Mouse (Mus musculus): ENCODE measurements around the gene Rangrf.
"Not testable (repeated sequence)": the region's sequence is repeated elsewhere in the genome, so short reads cannot be mapped to it uniquely, and the experiment has no call there.

The Rangrf gene

DNA sequence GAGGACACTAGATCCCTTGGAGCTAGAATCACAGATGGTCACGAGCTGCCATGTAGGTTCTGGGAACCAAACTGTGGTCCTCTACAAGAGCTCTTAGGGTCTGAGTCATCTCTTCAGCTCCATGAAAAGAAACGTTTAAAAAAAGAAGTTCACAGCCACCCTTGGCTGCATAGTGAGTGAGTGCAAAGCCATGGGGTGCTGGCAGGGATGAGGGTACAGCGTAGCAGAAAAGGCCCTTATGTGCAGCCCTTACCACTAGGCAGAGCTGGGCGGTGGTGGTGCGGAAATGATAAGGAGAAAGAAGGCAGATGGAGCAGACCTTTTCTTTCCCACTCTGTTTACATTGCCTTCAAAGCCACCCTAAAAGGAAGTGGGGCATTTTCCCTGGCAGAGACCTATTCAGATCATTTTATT lies 4.3 kb upstream of the Rangrf start:
- no peak for DNase-seq (ENCODE audit: low read depth, low spot score)

- DNase-seq (ENCODE audit: low read depth, low spot score), result no peak
These were observed 616 bp upstream of the Rangrf start for GRCm38 (mm10) chr11:68975601-68976000.

DNA sequence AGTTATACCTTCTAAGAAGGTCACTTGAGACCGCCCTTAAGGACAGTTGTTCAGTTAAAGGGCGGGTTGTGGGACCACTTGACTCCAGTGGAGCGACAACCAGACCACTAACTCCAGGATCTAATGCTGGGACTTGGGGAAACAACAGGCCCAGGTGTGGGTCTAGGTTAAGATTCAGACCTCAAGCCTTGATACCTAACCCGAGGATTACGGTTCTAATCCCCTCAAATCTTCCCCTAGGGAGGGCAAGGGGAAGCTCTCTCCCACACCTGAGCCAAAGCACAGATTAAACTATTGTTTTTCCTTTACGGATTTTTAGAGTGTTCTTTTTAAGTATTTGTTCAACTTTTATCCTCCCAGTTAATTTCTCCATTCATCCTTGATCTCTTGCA lies 930 bp downstream of the Rangrf start:
- no peak for DNase-seq (ENCODE audit: low read depth, low spot score)

- peak; percentile 87 for DNase-seq (ENCODE audit: low read depth, low spot score)
These were observed 1.5 kb downstream of the Rangrf start for GRCm38 (mm10) chr11:68973250-68974058.

DNA sequence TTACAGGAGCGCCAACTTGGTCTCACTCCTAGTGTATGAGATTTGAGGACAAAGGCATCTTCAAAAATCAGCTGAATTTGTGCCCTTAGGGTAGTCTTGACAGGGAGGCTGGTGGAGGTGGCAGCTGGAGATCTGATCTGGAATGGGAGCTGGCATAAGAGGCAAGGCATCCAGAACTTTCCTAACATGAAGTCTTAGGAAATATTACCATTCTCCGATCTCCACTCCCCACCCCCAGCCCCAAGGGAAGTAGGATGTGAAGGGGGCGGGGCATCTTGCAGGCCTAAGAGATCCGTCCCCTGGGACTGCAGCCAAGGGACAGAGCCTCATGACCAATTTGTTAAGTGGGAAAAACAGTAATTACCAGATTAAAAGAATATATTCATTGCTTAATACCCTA lies 4.8 kb downstream of the Rangrf start:
- DNase-seq (ENCODE audit: low read depth, low spot score), result no peak

DNA sequence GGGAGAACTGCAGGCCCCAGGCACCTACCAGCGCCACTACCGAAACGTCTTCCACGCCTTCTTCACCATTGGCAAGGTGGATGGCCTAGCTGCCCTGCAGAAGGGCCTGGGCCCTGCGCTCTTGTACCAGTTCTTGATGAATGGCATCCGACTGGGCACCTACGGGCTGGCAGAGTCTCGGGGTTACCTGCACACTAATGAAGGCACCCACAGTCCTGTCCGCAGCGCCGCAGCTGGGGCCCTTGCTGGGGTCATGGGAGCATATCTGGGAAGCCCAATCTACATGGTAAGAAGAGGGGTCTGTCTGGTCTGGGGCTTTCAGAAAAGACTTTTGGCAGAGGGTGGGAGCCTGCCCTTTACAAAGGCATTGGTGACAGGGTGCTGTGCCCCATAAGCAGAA lies 6.2 kb downstream of the Rangrf start:
- DNase-seq (ENCODE audit: low read depth, low spot score), result no peak

GRCm38 (mm10) chr11:68967337-68968282 lies 7.4 kb downstream of the Rangrf start, which contains the start of gene Slc25a35:
Gene Slc25a35 (plus strand): TSS chr11:68968131.
- DNase-seq (ENCODE audit: low read depth, low spot score), result peak; percentile 85

DNA sequence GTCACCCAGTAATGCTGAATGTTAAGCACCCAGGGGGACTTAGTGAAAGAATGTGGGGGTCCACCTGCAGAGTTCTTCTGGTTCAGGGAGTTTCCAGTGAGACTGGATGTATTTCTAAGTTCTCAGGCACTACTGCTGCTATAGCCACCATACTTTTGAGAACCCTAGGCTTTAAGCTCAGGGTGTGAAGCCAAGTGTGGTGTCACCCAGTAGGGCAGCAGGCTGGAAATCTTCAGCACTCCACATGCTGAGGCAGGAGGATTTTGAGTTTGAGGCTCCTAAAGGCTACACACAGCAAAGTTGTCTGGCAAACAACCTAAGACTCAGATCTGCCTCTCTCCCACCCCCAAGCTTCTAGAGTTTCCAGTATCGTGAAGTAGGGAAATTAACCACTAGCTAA lies 8.4 kb downstream of the Rangrf start:
- no peak for DNase-seq (ENCODE audit: low read depth, low spot score)

- no peak for DNase-seq (ENCODE audit: low read depth, low spot score)
These were observed 9.1 kb downstream of the Rangrf start for GRCm38 (mm10) chr11:68965845-68966244.

- DNase-seq (ENCODE audit: low read depth, low spot score), result no peak
These were observed 9.9 kb downstream of the Rangrf start for GRCm38 (mm10) chr11:68965050-68965449.

- DNase-seq (ENCODE audit: low read depth, low spot score), result no peak
These were observed 11.6 kb downstream of the Rangrf start for GRCm38 (mm10) chr11:68963405-68963804.

DNA sequence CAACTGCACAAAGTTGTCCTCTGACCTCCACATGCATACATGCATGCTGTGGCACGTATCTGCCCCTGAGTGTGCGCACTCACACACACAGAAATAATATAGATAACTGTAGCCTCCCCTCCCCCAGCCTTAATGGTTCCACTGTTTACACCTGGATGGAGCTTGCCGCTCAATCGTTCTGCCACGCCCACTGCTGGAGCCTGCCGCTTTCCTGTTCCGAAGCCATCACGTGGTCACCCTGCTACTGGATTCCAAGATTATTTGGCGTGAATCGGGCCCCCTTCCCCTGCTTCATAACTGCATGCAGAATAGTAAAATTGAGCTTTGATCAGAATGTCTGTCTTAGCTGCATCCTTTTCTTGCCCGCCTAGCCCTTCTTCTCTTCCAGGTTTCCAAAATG lies 12.8 kb downstream of the Rangrf start:
- DNase-seq (ENCODE audit: low read depth, low spot score), result not testable (repeated sequence)

DNA sequence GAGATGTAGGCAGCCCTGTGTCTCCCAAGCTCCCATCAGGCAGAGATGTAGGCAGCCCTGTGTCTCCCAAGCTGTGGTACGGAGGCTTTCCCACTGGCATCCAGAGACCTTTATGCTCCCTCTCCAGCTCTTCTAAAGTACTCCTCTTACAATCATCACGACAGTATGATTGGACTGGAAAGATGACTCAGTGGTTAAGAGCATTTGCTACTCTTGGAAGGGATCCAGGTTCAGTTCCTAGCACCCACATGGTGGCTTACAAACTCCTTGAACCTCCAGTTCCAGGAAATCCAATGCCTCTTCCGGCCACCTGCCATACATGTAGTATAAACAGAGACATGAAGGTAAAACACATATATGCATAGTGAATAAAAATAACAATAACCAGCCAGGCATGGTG lies 13.4 kb downstream of the Rangrf start:
- no peak for DNase-seq (ENCODE audit: low read depth, low spot score)

DNA sequence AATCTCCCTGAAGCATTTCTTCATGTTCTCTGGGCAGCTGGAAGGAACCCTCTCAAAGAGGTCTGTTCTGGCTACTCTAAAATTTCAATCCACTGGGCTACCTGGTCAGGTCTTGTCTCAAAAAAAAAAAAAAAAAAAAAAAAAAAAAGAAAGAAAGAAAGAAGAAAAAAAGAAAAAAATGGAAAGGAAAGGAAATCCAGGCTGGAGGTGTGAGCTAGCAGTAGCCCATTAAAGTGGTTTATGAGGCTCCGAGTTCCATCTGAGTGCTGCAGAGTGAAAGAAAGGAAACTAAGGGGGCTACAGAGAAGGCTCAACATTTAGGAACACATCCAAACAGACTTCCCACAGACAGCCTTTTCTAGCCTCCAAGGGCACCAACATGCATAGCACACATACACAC lies 17.0 kb downstream of the Rangrf start:
- no peak for DNase-seq (ENCODE audit: low read depth, low spot score)

- DNase-seq (ENCODE audit: low read depth, low spot score), result no peak
These were observed 17.7 kb downstream of the Rangrf start, which contains the start of gene Arhgef15 for GRCm38 (mm10) chr11:68957308-68957707. Gene Arhgef15 (minus strand): TSS chr11:68957480.

DNA sequence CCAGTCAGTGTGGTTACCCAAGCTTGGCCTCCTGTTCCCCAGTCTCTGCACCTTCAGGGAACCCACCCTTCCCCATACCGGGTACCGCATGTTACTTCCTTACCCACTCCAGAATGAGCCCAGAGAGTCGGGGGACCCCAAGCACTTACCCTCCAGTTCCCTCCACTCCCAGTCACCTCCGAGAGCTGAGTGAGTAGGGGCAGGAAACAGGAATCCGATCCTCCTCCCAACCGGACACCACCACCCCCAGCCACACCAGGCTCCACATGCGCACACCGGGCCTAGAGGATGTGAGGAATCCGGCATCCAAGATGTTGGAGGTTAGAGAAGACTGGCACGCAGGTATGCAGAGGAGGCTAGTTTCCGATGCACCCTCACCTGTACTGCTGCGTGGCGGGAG lies 18.3 kb downstream of the Rangrf start:
- no peak for DNase-seq (ENCODE audit: low read depth, low spot score)

- no peak for DNase-seq (ENCODE audit: low read depth, low spot score)
These were observed 18.9 kb downstream of the Rangrf start for GRCm38 (mm10) chr11:68956107-68956506.

- no peak for DNase-seq (ENCODE audit: low read depth, low spot score)
These were observed 19.5 kb downstream of the Rangrf start for GRCm38 (mm10) chr11:68955473-68955872.

- DNase-seq (ENCODE audit: low read depth, low spot score), result no peak
These were observed 20.6 kb downstream of the Rangrf start for GRCm38 (mm10) chr11:68954408-68954807.

GRCm38 (mm10) chr11:68953903-68954302 lies 21.1 kb downstream of the Rangrf start:
- DNase-seq (ENCODE audit: low read depth, low spot score), result no peak

DNA sequence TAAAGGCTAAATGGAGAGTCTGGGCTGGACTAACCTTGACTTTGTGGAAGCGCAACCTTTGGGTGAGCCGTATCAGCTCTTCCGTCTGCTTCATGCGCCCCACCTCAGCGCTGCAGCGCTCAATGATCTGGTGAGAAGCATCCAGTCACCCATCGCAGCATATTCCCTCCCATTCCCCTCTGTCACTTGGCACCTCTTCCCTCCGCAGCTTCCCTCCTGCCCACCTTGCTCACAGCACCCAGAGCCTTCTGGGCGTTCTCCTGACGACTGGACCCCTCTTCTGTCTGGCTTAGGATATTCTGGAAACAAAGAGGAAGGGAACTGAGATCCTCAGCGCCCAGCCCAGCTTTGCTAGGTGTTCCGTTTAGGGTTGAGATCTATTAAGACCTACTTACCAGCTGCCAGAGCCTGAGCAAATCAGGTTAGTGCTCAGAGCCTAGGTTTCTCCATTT lies 27.4 kb downstream of the Rangrf start:
- no peak for DNase-seq (ENCODE audit: low read depth, low spot score)

DNA sequence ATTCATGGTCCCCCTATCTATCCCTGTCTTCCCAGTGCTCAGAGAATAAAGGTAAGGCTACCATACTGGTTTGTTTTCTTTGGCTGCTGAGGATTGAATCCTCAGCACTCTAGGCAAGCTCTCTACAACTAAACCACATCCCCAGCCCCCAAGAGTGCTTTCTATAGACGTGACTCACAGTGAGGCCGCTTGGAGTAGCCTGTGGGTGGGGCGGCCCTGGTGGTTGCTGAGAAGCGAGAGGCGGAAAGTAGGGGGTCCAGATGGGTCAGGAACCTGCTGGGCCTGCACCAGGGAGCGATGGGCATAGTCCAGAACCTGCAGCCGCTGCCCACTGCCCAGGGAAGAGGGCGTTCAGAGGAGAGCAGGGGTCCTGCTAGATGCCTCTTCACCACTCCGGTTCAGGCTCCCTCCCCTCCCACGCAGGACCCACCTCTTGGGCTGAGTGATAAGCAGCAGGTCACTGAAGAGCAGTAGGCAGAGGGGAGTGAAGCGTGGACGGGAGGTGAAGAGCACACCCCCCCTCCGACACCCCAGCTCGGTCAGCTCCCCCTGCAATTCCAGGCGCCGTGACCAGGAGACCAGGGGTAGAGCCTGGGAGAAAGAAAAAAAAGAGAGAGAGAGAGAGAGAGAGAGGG lies 28.1 kb downstream of the Rangrf start:
- DNase-seq (ENCODE audit: low read depth, low spot score), result no peak

Measured in WW6 (cell line).